Mouse (Mus musculus) forebrain, embryonic 11.5 days (tissue): ENCODE measurements around the gene Mup18. TPM values are rescaled to one million over a fixed set of nuclear protein-coding genes. Genes with fewer than 3 reads are reported as not detected.
"Not testable (repeated sequence)": the region's sequence is repeated elsewhere in the genome, so short reads cannot be mapped to it uniquely, and the experiment has no call there.

ENCODE experiments used
- ATAC-seq: fragments of 200-750 bp; cut with Nextera tagmentation; replicated peaks from 2 replicates; pipeline ENCODE4 v1.8.0; 2017; ENCODE audit warnings: moderate TSS enrichment; ENCODE audit not compliant: low FRiP score
- DNase-seq: peaks from one replicate; pipeline ENCODE4 v3.0.0-alpha.2; 2017; ENCODE audit warnings: low spot score
- H3K27ac ChIP-seq: fragments of 300-500 bp; sonication (generic); 2 replicates; pipeline ENCODE4 v1.5.1; 2014; ENCODE audit warnings: low read depth, low read length
- H3K27me3 ChIP-seq: fragments of 300-500 bp; sonication (generic); 2 replicates; pipeline ENCODE4 v1.6.1; 2014; ENCODE audit warnings: mild to moderate bottlenecking, low read length, mixed read lengths; ENCODE audit not compliant: control insufficient read depth, insufficient read depth
- H3K36me3 ChIP-seq: fragments of 300-500 bp; sonication (generic); 2 replicates; pipeline ENCODE4 v1.6.1; 2014; ENCODE audit warnings: mild to moderate bottlenecking, low read length, moderate library complexity, mixed read lengths; ENCODE audit not compliant: control insufficient read depth, insufficient read depth
- H3K4me1 ChIP-seq: fragments of 300-500 bp; sonication (generic); replicated peaks from 2 replicates; pipeline ENCODE4 v1.6.1; 2014; ENCODE audit warnings: low read length, mixed read lengths; ENCODE audit not compliant: control insufficient read depth, insufficient read depth
- H3K4me2 ChIP-seq: fragments of 300-500 bp; sonication (generic); 2 replicates; pipeline ENCODE4 v1.6.1; 2014; ENCODE audit warnings: low read depth, mild to moderate bottlenecking, low read length, moderate library complexity, mixed read lengths; ENCODE audit not compliant: severe bottlenecking
- H3K4me3 ChIP-seq: fragments of 300-500 bp; sonication (generic); 2 replicates; pipeline ENCODE4 v1.5.1; 2014; ENCODE audit warnings: low read depth, low read length
- H3K9ac ChIP-seq: fragments of 300-500 bp; sonication (generic); 2 replicates; pipeline ENCODE4 v1.6.1; 2014; ENCODE audit warnings: low read length
- H3K9me3 ChIP-seq: fragments of 300-500 bp; sonication (generic); 2 replicates; pipeline ENCODE4 v1.6.1; 2016; ENCODE audit warnings: low read length, mixed read lengths; ENCODE audit not compliant: control insufficient read depth
- WGBS: fragments of 180-500 bp; shearing (Covaris S2); extraction: QIAGEN DNeasy Blood & Tissue Kit; methylation state at CpG from one replicate; pipeline ENCODE4 v1.1.7; 2014; 5-methylcytosine and 5-hydroxymethylcytosine counted together
- polyA plus RNA-seq: library from polyadenylated mRNA; unstranded; fragments of >200 nt; fragmentation: Nextera tagmentation; extraction: Ambion mirVana; gene quantifications from 2 replicates; pipeline ENCODE4 v1.2.1, GENCODE M21; 2014

Mup18 gene
- not detected in 2 replicates for polyA plus RNA-seq

GRCm38 (mm10) chr4:61674036-61674435 is at the start of gene Mup18:
Gene Mup18, minus strand, starts transcription at chr4:61674136.
- H3K27me3 ChIP-seq, H3K9ac ChIP-seq, ATAC-seq, DNase-seq, H3K4me2 ChIP-seq, H3K27ac ChIP-seq, H3K36me3 ChIP-seq, H3K4me1 ChIP-seq, H3K4me3 ChIP-seq, H3K9me3 ChIP-seq: not testable (repeated sequence)
- 76% methylated on average over 2 of the region's 2 CpGs for WGBS

GRCm38 (mm10) chr4:61714296-61714695 is 40.4 kb upstream of the Mup18 start:
- not testable (repeated sequence) for DNase-seq, H3K9me3 ChIP-seq, H3K36me3 ChIP-seq, H3K4me1 ChIP-seq, H3K4me2 ChIP-seq, H3K9ac ChIP-seq, H3K27me3 ChIP-seq, H3K27ac ChIP-seq, ATAC-seq, H3K4me3 ChIP-seq
- 93% methylated on average over 6 of the region's 6 CpGs for WGBS

Other genes with a start within 250 kb of the Mup18 start
- not detected in 2 replicates for gene Mup15, start 234.4 kb downstream of the Mup18 start, polyA plus RNA-seq
- not detected in 2 replicates for gene Mup16, start 154.6 kb downstream of the Mup18 start, polyA plus RNA-seq
- gene Mup17, start 78.3 kb downstream of the Mup18 start, polyA plus RNA-seq: not detected in 2 replicates
- not detected in 2 replicates for gene Mup19, start 108.1 kb upstream of the Mup18 start, polyA plus RNA-seq
- gene Mup5, start 161.1 kb upstream of the Mup18 start, polyA plus RNA-seq: not detected in 2 replicates